Mouse (Mus musculus): ENCODE data around the gene Cry1.

Gene Cry1

GRCm38 (mm10) chr10:85184964-85185608 is at the start of gene Cry1:
Cry1 (minus strand) TSS chr10:85185064.
- peak; percentile 98 to 99 for DNase-seq (ENCODE audit: low spot score in 2 of 2)

- no peak for DNase-seq (ENCODE audit: low spot score in 2 of 2)
These were observed 36.8 kb upstream of the Cry1 start for GRCm38 (mm10) chr10:85221771-85222050.

GRCm38 (mm10) chr10:85220918-85221770 is 36.3 kb upstream of the Cry1 start:
- peak; percentile 19 to 62 for DNase-seq (ENCODE audit: low spot score in 2 of 2)

- no peak for DNase-seq (ENCODE audit: low spot score in 2 of 2)
These were observed 30.0 kb upstream of the Cry1 start for GRCm38 (mm10) chr10:85214847-85215246.

- no peak for DNase-seq (ENCODE audit: low spot score in 2 of 2)
These were observed 26.8 kb upstream of the Cry1 start for GRCm38 (mm10) chr10:85211673-85212072.

GRCm38 (mm10) chr10:85210125-85210524 is 25.3 kb upstream of the Cry1 start:
- no peak for DNase-seq (ENCODE audit: low spot score in 2 of 2)

GRCm38 (mm10) chr10:85209119-85209605 is 24.3 kb upstream of the Cry1 start:
- DNase-seq (ENCODE audit: low spot score in 2 of 2), result no peak

- no peak for DNase-seq (ENCODE audit: low spot score in 2 of 2)
These were observed 20.5 kb upstream of the Cry1 start for GRCm38 (mm10) chr10:85205316-85205715.

- DNase-seq (ENCODE audit: low spot score in 2 of 2), result no peak
These were observed 19.5 kb upstream of the Cry1 start for GRCm38 (mm10) chr10:85204255-85204855.

- DNase-seq (ENCODE audit: low spot score in 2 of 2), result no peak
These were observed 9.7 kb upstream of the Cry1 start for GRCm38 (mm10) chr10:85194528-85194927.

GRCm38 (mm10) chr10:85193321-85193720 is 8.5 kb upstream of the Cry1 start:
- no peak for DNase-seq (ENCODE audit: low spot score in 2 of 2)

GRCm38 (mm10) chr10:85190652-85191051 is 5.8 kb upstream of the Cry1 start:
- DNase-seq (ENCODE audit: low spot score in 2 of 2), result no peak

- no peak for DNase-seq (ENCODE audit: low spot score in 2 of 2)
These were observed 5.1 kb upstream of the Cry1 start for GRCm38 (mm10) chr10:85189966-85190365.

GRCm38 (mm10) chr10:85186499-85186794 is 1.6 kb upstream of the Cry1 start:
- DNase-seq (ENCODE audit: low spot score in 2 of 2), result no peak

- peak in 1 of 2 experiments; percentile 12 for DNase-seq (ENCODE audit: low spot score in 2 of 2)
These were observed 1.0 kb upstream of the Cry1 start for GRCm38 (mm10) chr10:85185639-85186498.

GRCm38 (mm10) chr10:85184201-85184963 is 482 bp downstream of the Cry1 start:
- peak; percentile 26 to 44 for DNase-seq (ENCODE audit: low spot score in 2 of 2)

GRCm38 (mm10) chr10:85183619-85184018 is 1.2 kb downstream of the Cry1 start:
- DNase-seq (ENCODE audit: low spot score in 2 of 2), result peak; percentile 53 to 56

- no peak for DNase-seq (ENCODE audit: low spot score in 2 of 2)
These were observed 2.1 kb downstream of the Cry1 start for GRCm38 (mm10) chr10:85182766-85183165.

GRCm38 (mm10) chr10:85176640-85177039 is 8.2 kb downstream of the Cry1 start:
- DNase-seq (ENCODE audit: low spot score in 2 of 2), result no peak

- no peak for DNase-seq (ENCODE audit: low spot score in 2 of 2)
These were observed 19.6 kb downstream of the Cry1 start for GRCm38 (mm10) chr10:85165306-85165705.

GRCm38 (mm10) chr10:85164791-85165190 is 20.1 kb downstream of the Cry1 start:
- no peak for DNase-seq (ENCODE audit: low spot score in 2 of 2)

Data from heart, adult 9 months (tissue).